Mouse (Mus musculus) limb, embryonic 10.5 days (tissue): ENCODE measurements around the gene Gm10488. TPM values are rescaled to one million over a fixed set of nuclear protein-coding genes. Genes with fewer than 3 reads are reported as not detected.
"Not testable (repeated sequence)": the region's sequence is repeated elsewhere in the genome, so short reads cannot be mapped to it uniquely, and the experiment has no call there.

Source experiments
- DNase-seq: peaks from one replicate; pipeline ENCODE4 v3.0.0-alpha.2; 2017; ENCODE audit warnings: low spot score
- H3K27ac ChIP-seq: fragments of 300-500 bp; sonication (generic); 2 replicates; pipeline ENCODE4 v1.5.1; 2016; ENCODE audit warnings: mild to moderate bottlenecking
- H3K27me3 ChIP-seq: fragments of 300-500 bp; sonication (generic); 2 replicates; pipeline ENCODE4 v1.6.1; 2016; ENCODE audit warnings: low read depth, mild to moderate bottlenecking; ENCODE audit not compliant: poor library complexity, severe bottlenecking
- H3K36me3 ChIP-seq: fragments of 300-500 bp; sonication (generic); 2 replicates; pipeline ENCODE4 v1.6.1; 2016; ENCODE audit warnings: mild to moderate bottlenecking, moderate library complexity
- H3K4me1 ChIP-seq: fragments of 300-500 bp; sonication (generic); 2 replicates; pipeline ENCODE4 v1.6.1; 2016
- H3K4me3 ChIP-seq: fragments of 300-500 bp; sonication (generic); 2 replicates; pipeline ENCODE4 v1.5.1; 2016; ENCODE audit warnings: mild to moderate bottlenecking, moderate library complexity
- H3K9me3 ChIP-seq: fragments of 300-500 bp; sonication (generic); replicated peaks from 2 replicates; pipeline ENCODE4 v1.6.1; 2016; ENCODE audit warnings: mild to moderate bottlenecking
- WGBS: fragments of 180-500 bp; shearing (Covaris S2); methylation state at CpG from one replicate; pipeline ENCODE4 v1.1.7; 2016; 5-methylcytosine and 5-hydroxymethylcytosine counted together
- microRNA-seq: library from miRNA; unstranded; fragments of <30 nt; microRNA quantifications from one replicate; pipeline ENCODE4, GENCODE M21; 2017
- polyA plus RNA-seq: library from polyadenylated mRNA; unstranded; fragments of >200 nt; fragmentation: Nextera tagmentation; extraction: Ambion mirVana; gene quantifications from 2 replicates; pipeline ENCODE4 v1.2.1, GENCODE M21; 2016

The Gm10488 gene
- polyA plus RNA-seq, result not detected in 2 replicates

DNA sequence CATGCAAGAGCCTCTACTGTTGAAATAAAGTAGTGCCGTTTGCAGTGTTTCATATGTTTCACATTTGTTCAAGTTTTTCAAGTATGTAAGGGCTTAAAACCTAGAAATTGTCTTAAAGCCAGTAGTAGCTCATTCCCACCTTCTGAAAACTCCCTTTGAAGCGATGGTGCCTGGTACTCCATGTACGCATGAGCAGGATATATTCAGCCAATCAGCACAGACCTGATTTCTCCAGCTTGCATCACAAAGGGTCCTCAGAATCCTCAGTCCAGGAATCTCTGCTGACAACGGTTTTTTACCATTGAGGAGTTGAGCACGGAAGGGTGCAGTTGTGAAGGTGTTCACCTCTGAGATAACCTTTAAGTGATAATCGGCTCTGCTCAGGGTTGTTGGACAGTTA, at the start of gene Gm10488:
Gene Gm10488, plus strand, starts transcription at position 301 of the 400 bp plus-strand sequence.
- not testable (repeated sequence) for H3K27me3 ChIP-seq, DNase-seq, H3K36me3 ChIP-seq, H3K27ac ChIP-seq, H3K4me1 ChIP-seq, H3K9me3 ChIP-seq, H3K4me3 ChIP-seq
- WGBS, result no CpG with 5 or more reads among the region's 6 CpGs

Small RNA genes lying within 50 kb of the gene (microRNA-seq; reads per million reads assigned to microRNA genes)
- not detected for gene Gm44298
